Mouse (Mus musculus) cerebellum, adult 18-20 months (tissue): ENCODE data around the gene Prex1.

Experiments
- DNase-seq, 2 experiments: peaks; one replicate each; pipeline ENCODE4 v3.0.0; 2021

Prex1 gene

GRCm38 (mm10) chr2:166631621-166632171 lies 81.9 kb downstream of the Prex1 start:
- DNase-seq: no peak

- no peak for DNase-seq
Observed at GRCm38 (mm10) chr2:166631189-166631588, 82.4 kb downstream of the Prex1 start.

- no peak for DNase-seq
Observed at GRCm38 (mm10) chr2:166629941-166630674, 83.5 kb downstream of the Prex1 start.

- DNase-seq: no peak
Observed at GRCm38 (mm10) chr2:166627578-166627977, 86.1 kb downstream of the Prex1 start.

- DNase-seq: no peak
Observed at GRCm38 (mm10) chr2:166625219-166625618, 88.4 kb downstream of the Prex1 start.

- no peak for DNase-seq
Observed at GRCm38 (mm10) chr2:166623081-166623567, 90.5 kb downstream of the Prex1 start.

- no peak for DNase-seq
Observed at GRCm38 (mm10) chr2:166622590-166622989, 91.0 kb downstream of the Prex1 start.

- no peak for DNase-seq
Observed at GRCm38 (mm10) chr2:166622079-166622478, 91.6 kb downstream of the Prex1 start.

- no peak for DNase-seq
Observed at GRCm38 (mm10) chr2:166620529-166621466, 92.8 kb downstream of the Prex1 start.

GRCm38 (mm10) chr2:166619906-166620490 lies 93.6 kb downstream of the Prex1 start:
- no peak for DNase-seq

GRCm38 (mm10) chr2:166619270-166619669 lies 94.4 kb downstream of the Prex1 start:
- no peak for DNase-seq

- DNase-seq: no peak
Observed at GRCm38 (mm10) chr2:166617706-166618105, 95.9 kb downstream of the Prex1 start.

- DNase-seq: no peak
Observed at GRCm38 (mm10) chr2:166615338-166616075, 98.1 kb downstream of the Prex1 start.

- no peak for DNase-seq
Observed at GRCm38 (mm10) chr2:166610271-166610670, 103.4 kb downstream of the Prex1 start.

- no peak for DNase-seq
Observed at GRCm38 (mm10) chr2:166608509-166608908, 105.1 kb downstream of the Prex1 start.

GRCm38 (mm10) chr2:166606481-166607245 lies 107.0 kb downstream of the Prex1 start:
- no peak for DNase-seq

- no peak for DNase-seq
Observed at GRCm38 (mm10) chr2:166606053-166606452, 107.6 kb downstream of the Prex1 start.

- no peak for DNase-seq
Observed at GRCm38 (mm10) chr2:166605164-166605831, 108.3 kb downstream of the Prex1 start.

- no peak for DNase-seq
Observed at GRCm38 (mm10) chr2:166602948-166603347, 110.7 kb downstream of the Prex1 start.

GRCm38 (mm10) chr2:166601420-166601819 lies 112.2 kb downstream of the Prex1 start:
- DNase-seq: no peak
